Mouse (Mus musculus): ENCODE measurements around the gene Ccdc15. TPM values are rescaled to one million over a fixed set of nuclear protein-coding genes. Genes with fewer than 3 reads are reported as not detected.
A peak's percentile ranks its signal among the peaks of the same experiment; 100 is the strongest.

Gene Ccdc15
- polyA plus RNA-seq, 1 experiment, result 0.66 TPM

GRCm38 (mm10) chr9:37375718-37376117 is 27.5 kb upstream of the Ccdc15 start:
- no peaks in the 10 kb centered on the region for H3K36me3 ChIP-seq (ENCODE audit: control insufficient read depth, insufficient read depth, low read length)
- H3K27ac ChIP-seq (ENCODE audit: insufficient read depth, low read depth, low read length), result no peak overlapping the region
- no peak overlapping the region for H3K4me3 ChIP-seq (ENCODE audit: low read depth, low read length)
- 85% methylated on average over 5 of the region's 5 CpGs for WGBS
- H3K27me3 ChIP-seq (ENCODE audit: control insufficient read depth, insufficient read depth, low read length), result no peaks in the 10 kb centered on the region
- TF ChIP-seq CTCF (IDR thresholded peaks at IDR 0.05; ENCODE audit: extremely low read depth, insufficient read length, insufficient replicate concordance, low read depth, low read length), result no peak
- peaks cover 1% of the 10 kb centered on the region; the same call in 1 of the 2 replicates for H3K4me1 ChIP-seq (ENCODE audit: control insufficient read depth, insufficient read depth, insufficient read length, low read length)

GRCm38 (mm10) chr9:37371232-37371801 is 23.1 kb upstream of the Ccdc15 start:
- Histone ChIP-seq H3K36me3 (ENCODE audit: control insufficient read depth, insufficient read depth, low read length) (no peaks in the 10 kb centered on the region), H3K4me3 (ENCODE audit: low read depth, low read length) (no peak overlapping the region), H3K4me1 (ENCODE audit: control insufficient read depth, insufficient read depth, insufficient read length, low read length) (peaks cover 19% of the 10 kb centered on the region), H3K27ac (ENCODE audit: insufficient read depth, low read depth, low read length) (no peak overlapping the region), H3K27me3 (ENCODE audit: control insufficient read depth, insufficient read depth, low read length) (no peaks in the 10 kb centered on the region)
- 33% methylated on average over 7 of the region's 7 CpGs for WGBS
- TF ChIP-seq CTCF (IDR thresholded peaks at IDR 0.05; ENCODE audit: extremely low read depth, insufficient read length, insufficient replicate concordance, low read depth, low read length), result no peak

GRCm38 (mm10) chr9:37368860-37369259 is 20.6 kb upstream of the Ccdc15 start:
- WGBS, result 41% methylated on average over 8 of the region's 8 CpGs
- Histone ChIP-seq H3K4me1 (ENCODE audit: control insufficient read depth, insufficient read depth, insufficient read length, low read length) (peaks cover 21% of the 10 kb centered on the region), H3K36me3 (ENCODE audit: control insufficient read depth, insufficient read depth, low read length) (no peaks in the 10 kb centered on the region), H3K4me3 (ENCODE audit: low read depth, low read length) (no peak overlapping the region), H3K27me3 (ENCODE audit: control insufficient read depth, insufficient read depth, low read length) (no peaks in the 10 kb centered on the region), H3K27ac (ENCODE audit: insufficient read depth, low read depth, low read length) (peak overlapping the region; percentile 81)
- no peak for TF ChIP-seq POLR2A (IDR thresholded peaks at IDR 0.05; ENCODE audit: low read depth, low read length)

GRCm38 (mm10) chr9:37368081-37368830 is 20.0 kb upstream of the Ccdc15 start:
- TF ChIP-seq POLR2A (IDR thresholded peaks at IDR 0.05; ENCODE audit: low read depth, low read length), result no peak
- TF ChIP-seq CTCF (IDR thresholded peaks at IDR 0.05; ENCODE audit: extremely low read depth, insufficient read length, insufficient replicate concordance, low read depth, low read length), result no peak
- peaks cover 21% of the 10 kb centered on the region for H3K4me1 ChIP-seq (ENCODE audit: control insufficient read depth, insufficient read depth, insufficient read length, low read length)
- peak overlapping the region; percentile 81 for H3K27ac ChIP-seq (ENCODE audit: insufficient read depth, low read depth, low read length)
- no peaks in the 10 kb centered on the region for H3K36me3 ChIP-seq (ENCODE audit: control insufficient read depth, insufficient read depth, low read length)
- 38% methylated on average over 11 of the region's 11 CpGs for WGBS
- no peak overlapping the region for H3K4me3 ChIP-seq (ENCODE audit: low read depth, low read length)
- no peaks in the 10 kb centered on the region for H3K27me3 ChIP-seq (ENCODE audit: control insufficient read depth, insufficient read depth, low read length)

GRCm38 (mm10) chr9:37367301-37368080 is 19.3 kb upstream of the Ccdc15 start, which contains the start of gene Hepacam:
Hepacam (plus strand) TSS chr9:37367351.
- 90% methylated on average over 17 of the region's 17 CpGs for WGBS
- no peak for TF ChIP-seq POLR2A (IDR thresholded peaks at IDR 0.05; ENCODE audit: low read depth, low read length)
- no peak for TF ChIP-seq CTCF (IDR thresholded peaks at IDR 0.05; ENCODE audit: extremely low read depth, insufficient read length, insufficient replicate concordance, low read depth, low read length)
- Histone ChIP-seq H3K4me1 (ENCODE audit: control insufficient read depth, insufficient read depth, insufficient read length, low read length) (peaks cover 21% of the 10 kb centered on the region), H3K27ac (ENCODE audit: insufficient read depth, low read depth, low read length) (peak within 1 kb of the TSS; percentile 43), H3K4me3 (ENCODE audit: low read depth, low read length) (no peak within 1 kb of the TSS), H3K27me3 (ENCODE audit: control insufficient read depth, insufficient read depth, low read length) (no peaks in the 10 kb centered on the region), H3K36me3 (ENCODE audit: control insufficient read depth, insufficient read depth, low read length) (no peaks in the 10 kb centered on the region)

- TF ChIP-seq POLR2A (IDR thresholded peaks at IDR 0.05; ENCODE audit: low read depth, low read length) (no peak), CTCF (IDR thresholded peaks at IDR 0.05; ENCODE audit: extremely low read depth, insufficient read length, insufficient replicate concordance, low read depth, low read length) (no peak)
- WGBS, result 18% methylated on average over 5 of the region's 5 CpGs
- no peak overlapping the region for H3K4me3 ChIP-seq (ENCODE audit: low read depth, low read length)
- H3K36me3 ChIP-seq (ENCODE audit: control insufficient read depth, insufficient read depth, low read length), result no peaks in the 10 kb centered on the region
- no peaks in the 10 kb centered on the region for H3K27me3 ChIP-seq (ENCODE audit: control insufficient read depth, insufficient read depth, low read length)
- H3K27ac ChIP-seq (ENCODE audit: insufficient read depth, low read depth, low read length), result no peak overlapping the region
- H3K4me1 ChIP-seq (ENCODE audit: control insufficient read depth, insufficient read depth, insufficient read length, low read length), result peaks cover 20% of the 10 kb centered on the region
Observed at GRCm38 (mm10) chr9:37365706-37366105, 17.5 kb upstream of the Ccdc15 start.

GRCm38 (mm10) chr9:37364392-37364791 is 16.2 kb upstream of the Ccdc15 start:
- Histone ChIP-seq H3K36me3 (ENCODE audit: control insufficient read depth, insufficient read depth, low read length) (no peaks in the 10 kb centered on the region), H3K4me3 (ENCODE audit: low read depth, low read length) (no peak overlapping the region), H3K27ac (ENCODE audit: insufficient read depth, low read depth, low read length) (no peak overlapping the region), H3K4me1 (ENCODE audit: control insufficient read depth, insufficient read depth, insufficient read length, low read length) (peaks cover 20% of the 10 kb centered on the region), H3K27me3 (ENCODE audit: control insufficient read depth, insufficient read depth, low read length) (no peaks in the 10 kb centered on the region)
- 43% methylated on average over 3 of the region's 3 CpGs for WGBS
- TF ChIP-seq CTCF (IDR thresholded peaks at IDR 0.05; ENCODE audit: extremely low read depth, insufficient read length, insufficient replicate concordance, low read depth, low read length) (no peak), POLR2A (IDR thresholded peaks at IDR 0.05; ENCODE audit: low read depth, low read length) (no peak)

Measured in small intestine, adult 2 months (tissue).